Mouse (Mus musculus) thymus, adult 2 months (tissue): ENCODE data around the gene Zfhx3. TPM values are rescaled to one million over a fixed set of nuclear protein-coding genes. Genes with fewer than 3 reads are reported as not detected.
"Not testable (repeated sequence)": the region's sequence is repeated elsewhere in the genome, so short reads cannot be mapped to it uniquely, and the experiment has no call there.

ENCODE experiments used
- DNase-seq: peaks from one replicate; pipeline ENCODE4 v3.0.0; 2021
- H3K27ac ChIP-seq: fragments of 200-500 bp; 2 replicates; pipeline ENCODE4 v1.5.1; 2012; ENCODE audit warnings: low read length, control low read depth; ENCODE audit not compliant: control insufficient read depth, insufficient read depth
- H3K27me3 ChIP-seq: fragments of 200-500 bp; 2 replicates; pipeline ENCODE4 v1.6.1; 2012; ENCODE audit warnings: mild to moderate bottlenecking, low read length, moderate library complexity, mixed read lengths; ENCODE audit not compliant: control insufficient read depth, insufficient read depth
- H3K36me3 ChIP-seq: fragments of 200-500 bp; 2 replicates; pipeline ENCODE4 v1.6.1; 2012; ENCODE audit warnings: mild to moderate bottlenecking, low read length, moderate library complexity; ENCODE audit not compliant: control insufficient read depth, insufficient read depth
- H3K4me1 ChIP-seq: fragments of 200-500 bp; replicated peaks from 2 replicates; pipeline ENCODE4 v1.6.1; 2012; ENCODE audit warnings: low read length; ENCODE audit not compliant: control insufficient read depth, insufficient read depth
- H3K4me3 ChIP-seq: fragments of 200-500 bp; 2 replicates; pipeline ENCODE4 v1.5.1; 2012; ENCODE audit warnings: mild to moderate bottlenecking, low read length, control low read depth, moderate library complexity; ENCODE audit not compliant: control insufficient read depth, insufficient read depth
- CTCF ChIP-seq: fragments of 200-500 bp; IDR thresholded peaks from 2 replicates; pipeline ENCODE4 v1.5.1; 2012; ENCODE audit warnings: mild to moderate bottlenecking, control low read depth, low read length, moderate library complexity, borderline replicate concordance; ENCODE audit not compliant: control insufficient read depth, poor library complexity, insufficient read depth; ENCODE audit errors: extremely low read depth
- POLR2A ChIP-seq: fragments of 200-500 bp; IDR thresholded peaks from 2 replicates; pipeline ENCODE4 v1.6.1; 2012; ENCODE audit warnings: mild to moderate bottlenecking, low read length, control low read depth, moderate library complexity; ENCODE audit not compliant: control insufficient read depth, poor library complexity, insufficient read depth; ENCODE audit errors: extremely low read depth
- WGBS: fragments of 180-500 bp; shearing (Covaris S2); methylation state at CpG from one replicate; pipeline ENCODE4 v1.1.7; 2018; 5-methylcytosine and 5-hydroxymethylcytosine counted together
- polyA plus RNA-seq: library from polyadenylated mRNA; depleted of rRNA; stranded (reverse); fragments of >200 nt; gene quantifications from 2 replicates; pipeline ENCODE4 v1.2.3, GENCODE M21; 2012; rRNA removed

Gene Zfhx3
- 1.1 and 1.6 TPM in 2 replicates for polyA plus RNA-seq

DNA sequence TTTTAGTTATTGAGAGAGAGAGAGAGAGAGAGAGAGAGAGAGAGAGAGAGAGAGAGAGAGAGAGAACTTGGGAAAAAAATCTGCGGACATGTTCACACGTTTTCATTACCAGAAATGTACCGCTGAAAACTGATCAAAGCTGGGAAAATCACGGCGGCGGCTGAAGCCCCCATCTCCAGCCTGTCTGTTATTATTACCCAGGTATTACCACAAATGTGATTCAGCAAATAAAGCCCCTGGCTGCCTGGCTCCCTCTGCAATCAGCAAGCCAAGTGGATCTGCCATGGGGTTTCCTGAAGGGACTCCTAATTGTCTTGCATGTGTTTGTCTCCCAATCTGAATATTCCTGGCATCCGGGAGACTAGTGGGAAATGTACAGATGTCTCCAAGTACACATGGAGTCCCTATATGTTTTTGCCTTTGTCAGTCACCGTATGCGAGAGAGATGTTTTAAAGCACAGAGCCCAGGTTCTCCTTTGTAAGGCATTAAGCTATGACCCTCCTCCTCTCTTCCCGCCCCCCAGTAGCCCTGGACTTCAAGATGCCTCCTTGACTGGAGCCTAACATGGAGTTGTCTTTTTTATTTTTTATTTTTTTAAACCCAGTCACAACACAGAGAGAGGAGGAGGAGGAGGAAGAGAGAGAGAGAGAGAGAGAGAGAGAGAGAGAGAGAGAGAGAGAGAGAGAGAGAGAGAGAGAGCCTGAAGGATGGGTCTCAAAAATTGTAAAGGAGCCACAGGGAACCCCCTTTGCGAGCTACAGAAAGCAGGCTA is at the start of gene Zfhx3:
Gene Zfhx3 (plus strand): TSS at position 723 of the 773 bp plus-strand sequence.
- H3K4me3 ChIP-seq = no peak within 1 kb of the TSS
- H3K27me3 ChIP-seq = peaks cover 3% of the 10 kb centered on the region; the same call in 1 of the 2 replicates
- no peak for TF ChIP-seq CTCF
- no peak for TF ChIP-seq POLR2A
- WGBS = 31% methylated on average over 11 of the region's 11 CpGs
- H3K4me1 ChIP-seq = no peaks in the 10 kb centered on the region
- DNase-seq = no peak
- no peaks in the 10 kb centered on the region for H3K36me3 ChIP-seq
- no peak within 1 kb of the TSS for H3K27ac ChIP-seq

DNA sequence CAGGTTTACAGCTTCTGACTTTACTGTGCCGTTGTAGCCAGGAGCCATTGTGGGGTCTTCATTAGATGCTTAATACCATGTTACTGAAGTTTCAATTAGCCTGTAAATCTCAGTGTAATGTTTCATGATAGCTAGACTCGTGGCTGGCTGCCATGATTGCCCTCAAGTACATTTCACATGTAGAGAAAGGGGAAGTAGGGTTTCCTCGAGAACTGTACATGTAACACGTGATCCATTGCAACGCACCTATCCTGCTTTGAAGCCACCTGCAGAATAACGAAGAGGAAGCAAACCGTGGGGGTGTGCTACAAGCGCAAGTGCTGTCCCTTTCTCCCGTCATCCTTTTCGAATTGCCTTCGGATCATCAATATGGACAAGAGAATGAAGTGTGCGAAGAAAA is 23.5 kb upstream of the Zfhx3 start:
- no peak overlapping the region for H3K4me3 ChIP-seq
- no peaks in the 10 kb centered on the region for H3K36me3 ChIP-seq
- 30% methylated on average over 12 of the region's 12 CpGs for WGBS
- H3K27ac ChIP-seq = no peak overlapping the region
- TF ChIP-seq CTCF (no peak), POLR2A (no peak)
- H3K27me3 ChIP-seq = no peaks in the 10 kb centered on the region
- 0 out of 2 replicates have a peak, but pooled peaks cover 2% of the 10 kb centered on the region for H3K4me1 ChIP-seq
- DNase-seq = no peak

DNA sequence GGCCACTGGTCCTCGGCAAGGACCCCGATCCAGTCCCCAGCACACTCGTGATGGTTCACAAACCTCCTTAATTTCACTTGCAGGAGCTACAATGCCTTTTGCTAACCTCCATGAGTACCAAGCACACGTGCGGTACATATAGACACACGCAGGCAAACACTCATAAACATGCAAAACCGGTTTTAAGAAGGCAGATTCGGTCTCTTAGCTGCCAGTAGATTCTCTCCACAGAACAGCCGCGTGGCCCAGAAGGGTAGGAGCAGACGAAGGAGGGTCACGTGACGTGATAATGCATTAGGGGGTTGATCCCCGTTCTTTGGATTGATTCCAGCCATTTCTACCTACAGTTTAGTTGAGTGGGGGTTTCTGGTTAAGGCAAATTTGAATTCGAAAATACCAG is 16.3 kb upstream of the Zfhx3 start:
- DNase-seq = no peak
- TF ChIP-seq POLR2A (no peak), CTCF (no peak)
- Histone ChIP-seq H3K27me3 (no peaks in the 10 kb centered on the region), H3K4me1 (no peaks in the 10 kb centered on the region), H3K4me3 (no peak overlapping the region), H3K36me3 (no peaks in the 10 kb centered on the region), H3K27ac (no peak overlapping the region)
- WGBS = 87% methylated on average over 15 of the region's 15 CpGs

DNA sequence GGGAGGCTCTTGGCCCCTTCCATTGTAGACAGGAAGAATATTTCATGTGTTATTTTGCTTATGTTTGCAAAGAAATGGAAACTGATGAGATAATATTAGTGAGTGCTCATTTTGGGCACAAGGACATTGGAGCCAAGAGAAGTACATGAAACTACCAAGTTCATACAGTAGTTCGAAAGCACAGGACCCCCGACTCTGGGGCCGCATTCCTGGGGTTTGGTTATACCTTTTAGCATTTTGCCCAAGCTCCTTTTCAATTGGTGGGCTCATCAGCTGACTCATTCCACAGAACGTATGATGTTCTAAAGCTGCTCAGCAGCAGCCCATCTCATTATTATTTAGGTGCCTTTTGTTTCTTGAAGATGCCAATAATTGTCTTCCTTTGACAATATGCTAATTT is 5.7 kb upstream of the Zfhx3 start:
- DNase-seq = no peak
- Histone ChIP-seq H3K36me3 (no peaks in the 10 kb centered on the region), H3K4me1 (no peaks in the 10 kb centered on the region), H3K27me3 (no peaks in the 10 kb centered on the region), H3K4me3 (no peak overlapping the region), H3K27ac (no peak overlapping the region)
- TF ChIP-seq POLR2A (no peak), CTCF (no peak)
- WGBS = 95% methylated on average over 4 of the region's 4 CpGs

DNA sequence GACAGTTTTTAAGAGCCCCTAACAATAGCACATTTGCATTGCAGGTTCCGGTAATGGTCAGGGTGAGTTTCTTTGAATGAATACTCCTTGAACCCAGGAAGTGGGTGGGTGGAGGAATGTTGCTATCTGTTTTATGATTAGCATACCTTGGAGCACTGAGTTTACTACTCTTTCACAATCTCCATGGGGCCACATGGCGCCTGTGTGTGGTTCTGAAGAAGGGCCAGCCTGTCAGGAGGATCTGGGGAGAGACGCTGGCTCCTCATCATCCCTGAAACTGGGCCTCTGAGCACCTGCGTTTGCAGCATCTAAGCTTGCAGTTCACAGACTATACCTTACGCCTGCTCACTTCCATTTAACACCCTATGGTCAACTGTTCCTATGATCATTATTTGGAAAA is 4.2 kb upstream of the Zfhx3 start:
- H3K27me3 ChIP-seq, H3K36me3 ChIP-seq, H3K4me1 ChIP-seq, H3K27ac ChIP-seq, H3K4me3 ChIP-seq, DNase-seq: not testable (repeated sequence)
- 94% methylated on average over 5 of the region's 5 CpGs for WGBS

DNA sequence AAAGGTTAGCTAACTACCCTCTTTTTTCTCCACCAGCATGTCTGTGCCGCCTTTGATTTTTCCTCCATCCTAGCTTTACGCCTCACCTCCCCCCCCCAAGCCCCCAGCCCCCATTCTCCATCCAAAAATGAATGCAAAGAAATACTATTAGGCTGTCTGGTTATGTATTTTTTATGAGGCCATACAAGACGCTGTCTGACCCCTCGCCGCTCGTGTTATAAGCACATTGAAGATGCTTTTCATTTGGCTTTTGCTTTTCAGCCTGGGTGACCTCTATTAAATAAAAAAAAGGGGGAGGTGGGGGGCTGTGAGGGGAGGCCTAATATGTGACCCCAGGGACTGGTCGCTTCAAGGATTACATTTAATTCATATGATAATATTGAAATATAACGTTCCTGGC is 2.3 kb upstream of the Zfhx3 start:
- H3K27ac ChIP-seq = no peak overlapping the region
- TF ChIP-seq CTCF = no peak
- no peak for TF ChIP-seq POLR2A
- 94% methylated on average over 8 of the region's 8 CpGs for WGBS
- no peaks in the 10 kb centered on the region for H3K36me3 ChIP-seq
- DNase-seq = no peak
- H3K4me3 ChIP-seq = no peak overlapping the region
- H3K4me1 ChIP-seq = no peaks in the 10 kb centered on the region
- H3K27me3 ChIP-seq = 0 out of 2 replicates have a peak, but pooled peaks cover 3% of the 10 kb centered on the region

DNA sequence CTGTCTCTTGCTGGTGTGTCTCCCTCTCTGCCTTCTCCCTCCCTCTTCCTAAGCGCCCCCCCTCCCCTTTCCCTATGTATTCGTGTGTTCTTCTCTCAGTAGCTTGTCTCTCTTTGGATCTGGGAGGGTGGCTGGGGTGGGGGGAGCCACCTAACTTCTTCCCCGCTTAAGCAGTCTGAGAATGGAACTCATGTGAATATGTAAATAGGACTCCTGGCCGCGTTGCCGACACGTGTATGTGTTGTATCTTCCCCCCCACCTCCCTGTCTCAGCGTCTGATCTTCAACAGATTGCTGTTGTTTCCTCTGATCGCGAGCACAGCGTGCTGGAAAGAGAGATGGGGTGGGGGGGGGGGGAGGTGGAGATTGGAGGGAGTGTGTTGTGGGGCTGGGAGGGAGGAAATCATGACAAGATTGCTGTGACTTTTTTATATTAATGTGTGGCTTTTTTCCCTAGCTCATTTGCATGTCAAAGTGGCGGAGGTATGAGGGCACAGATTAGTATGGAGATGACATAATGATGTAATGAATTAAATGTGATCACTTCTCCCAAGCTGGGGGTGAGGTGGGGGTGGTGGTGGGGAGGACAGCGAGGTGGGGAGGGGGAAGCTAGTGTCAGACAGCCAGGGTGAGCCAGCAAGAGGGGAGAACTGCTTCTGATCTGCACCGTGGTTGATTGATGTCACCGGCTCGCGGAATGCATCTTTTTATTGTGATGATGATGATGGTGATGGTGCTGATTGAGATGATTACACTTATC is 487 bp downstream of the Zfhx3 start:
- TF ChIP-seq POLR2A (no peak), CTCF (no peak)
- DNase-seq = no peak
- 6% methylated on average over 17 of the region's 17 CpGs for WGBS
- Histone ChIP-seq H3K27ac (no peak overlapping the region), H3K27me3 (peaks cover 4% of the 10 kb centered on the region; the same call in 1 of the 2 replicates), H3K36me3 (no peaks in the 10 kb centered on the region), H3K4me1 (no peaks in the 10 kb centered on the region), H3K4me3 (no peak overlapping the region)
